31 mouse cellular contexts compared by ENCODE assay signal in the genomic region with DNA sequence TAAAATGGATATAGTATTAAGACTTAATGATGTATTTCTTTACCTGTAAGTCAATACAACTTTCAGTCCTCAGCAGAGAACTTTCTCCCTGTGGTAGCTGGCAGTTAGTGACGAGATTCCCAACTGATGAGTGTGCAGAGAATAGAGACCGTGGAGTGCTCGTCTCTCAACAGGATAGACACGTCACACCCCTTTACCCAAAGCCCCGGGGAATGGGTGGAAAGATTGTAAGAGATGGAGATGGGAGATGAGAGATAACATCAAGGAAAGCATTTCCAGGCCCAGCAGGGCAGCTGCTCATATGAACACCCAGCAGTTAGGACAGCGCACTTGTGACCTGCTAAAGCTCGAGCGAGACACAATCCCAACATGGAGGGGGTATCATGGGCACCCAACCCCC. TPM values are rescaled to one million over a fixed set of nuclear protein-coding genes. Genes with fewer than 3 reads are reported as not detected.
"Had no signal": no experiment of that assay in that cellular context is flagged by ENCODE, and none has a peak within 500 bp of the region (broad histone marks: within the 10 kb centered on the region; RNA-seq: fewer than 3 reads in every experiment).

No protein-coding gene starts in this region.

- H3K36me3 ChIP-seq: heart, embryonic 13.5 days; heart, embryonic 15.5 days; hindbrain, embryonic 10.5 days; hindbrain, embryonic 12.5 days; intestine, embryonic 15.5 days; limb, embryonic 13.5 days; limb, embryonic 15.5 days; liver, embryonic 12.5 days had no signal

- H3K9ac ChIP-seq: heart, embryonic 13.5 days; heart, embryonic 15.5 days; hindbrain, embryonic 12.5 days; hindbrain, embryonic 14.5 days; intestine, embryonic 15.5 days; limb, embryonic 13.5 days; limb, embryonic 15.5 days; liver, embryonic 12.5 days; liver, embryonic 14.5 days had no signal

- H3K27ac ChIP-seq: gastrocnemius, adult 2 months; heart, adult 2 months; heart, embryonic 13.5 days; heart, embryonic 15.5 days; hindbrain, embryonic 10.5 days; hindbrain, embryonic 12.5 days; hindbrain, embryonic 14.5 days; intestine, embryonic 15.5 days; layer of hippocampus, adult 2 months; limb, embryonic 13.5 days; limb, embryonic 15.5 days; liver, embryonic 12.5 days; liver, embryonic 14.5 days had no signal

- H3K27me3 ChIP-seq: heart, embryonic 13.5 days; heart, embryonic 15.5 days; hindbrain, embryonic 12.5 days; intestine, embryonic 15.5 days; limb, embryonic 13.5 days; limb, embryonic 15.5 days; liver, embryonic 12.5 days had no signal

- H3K4me3 ChIP-seq: gastrocnemius, adult 2 months; heart, adult 2 months; heart, embryonic 13.5 days; heart, embryonic 15.5 days; hindbrain, embryonic 10.5 days; hindbrain, embryonic 12.5 days; intestine, embryonic 15.5 days; layer of hippocampus, adult 2 months; limb, embryonic 13.5 days; limb, embryonic 15.5 days; liver, embryonic 12.5 days had no signal

- H3K4me1 ChIP-seq: heart, embryonic 13.5 days; heart, embryonic 15.5 days; hindbrain, embryonic 10.5 days; hindbrain, embryonic 12.5 days; intestine, embryonic 15.5 days; limb, embryonic 13.5 days; limb, embryonic 15.5 days; liver, embryonic 12.5 days had no signal

- H3K9me3 ChIP-seq: heart, embryonic 13.5 days; heart, embryonic 15.5 days; hindbrain, embryonic 10.5 days; hindbrain, embryonic 12.5 days; intestine, embryonic 15.5 days; limb, embryonic 13.5 days; limb, embryonic 15.5 days; liver, embryonic 12.5 days had no signal

- DNase-seq: gastrocnemius, adult 2 months; gastrocnemius, postnatal 10 days; gastrocnemius, postnatal 25 days; heart, adult 2 months; heart, postnatal 4 days; kidney, adult 18-20 months; kidney, adult 8-10 months; kidney, postnatal 10 days; kidney, postnatal 25 days; layer of hippocampus, postnatal 36 days; left cerebral cortex, postnatal 4 days had no signal

RNA-seq across cellular contexts. Expression of gene Tmem45b, which starts 20.0 kb away (rescaled TPM):
- total RNA-seq: granulocyte monocyte progenitor cell, adult 5-6 weeks; layer of hippocampus, adult 2 months; layer of hippocampus, postnatal 14 days; layer of hippocampus, postnatal 36 days; left cerebral cortex, adult 18-20 months; left cerebral cortex, adult 8-10 months; left cerebral cortex, postnatal 10 days; left cerebral cortex, postnatal 25 days; left cerebral cortex, postnatal 4 days had no signal
- polyA plus RNA-seq: heart, embryonic 11.5 days; heart, embryonic 13.5 days; heart, embryonic 15.5 days; heart, postnatal 0 days; hindbrain, embryonic 10.5 days; limb, embryonic 11.5 days; limb, embryonic 13.5 days; limb, embryonic 15.5 days; liver, embryonic 12.5 days; liver, embryonic 14.5 days had no signal
